Mouse (Mus musculus): ENCODE measurements around the gene Trak1. TPM values are rescaled to one million over a fixed set of nuclear protein-coding genes. Genes with fewer than 3 reads are reported as not detected.

The Trak1 gene
- polyA plus RNA-seq, 1 experiment from 2014 or later = 25.9 TPM

DNA sequence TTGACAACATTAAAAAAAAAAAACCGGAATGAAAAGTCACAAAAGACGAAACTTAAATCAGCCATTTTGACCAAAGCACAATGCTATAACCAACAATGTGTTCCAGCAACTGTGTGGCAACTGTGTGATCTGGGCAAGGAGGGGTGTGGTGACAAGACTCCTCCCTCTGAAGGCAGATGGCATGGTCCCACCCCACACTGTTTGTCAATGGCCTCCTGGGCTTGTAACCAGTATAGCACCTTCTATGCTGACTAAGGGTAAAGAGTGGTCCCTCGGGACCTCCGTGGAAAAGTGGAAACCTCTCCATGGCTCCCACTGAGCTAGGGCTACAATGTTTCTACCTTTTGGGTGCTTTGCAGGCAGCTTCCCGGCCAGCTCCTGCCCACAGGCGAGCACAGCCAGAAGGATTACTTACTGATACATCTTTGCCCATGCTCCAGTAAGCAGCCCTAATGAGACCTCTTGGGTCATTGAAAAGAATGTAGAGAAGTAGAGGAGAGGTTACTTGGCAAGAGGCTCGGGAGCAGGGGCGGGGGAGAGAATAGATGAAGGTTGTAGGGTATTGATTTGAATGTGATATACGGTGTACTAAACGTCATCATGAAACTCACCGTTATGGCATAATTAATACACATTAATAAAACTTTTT is 194.4 kb downstream of the Trak1 start:
- Histone ChIP-seq H3K27me3 (peaks cover 50% of the 10 kb centered on the region), H3K4me2 (no peak overlapping the region), H3K27ac (no peak overlapping the region), H3K4me3 (no peak overlapping the region), H3K9ac (no peak overlapping the region), H3K36me3 (no peaks in the 10 kb centered on the region), H3K9me3 (no peaks in the 10 kb centered on the region), H3K4me1 (peaks cover 20% of the 10 kb centered on the region)
- no peak for ATAC-seq (ENCODE audit: insufficient number of reproducible peaks, low FRiP score, low TSS enrichment, low read depth)
- WGBS = 73% methylated on average over 11 of the region's 11 CpGs

DNA sequence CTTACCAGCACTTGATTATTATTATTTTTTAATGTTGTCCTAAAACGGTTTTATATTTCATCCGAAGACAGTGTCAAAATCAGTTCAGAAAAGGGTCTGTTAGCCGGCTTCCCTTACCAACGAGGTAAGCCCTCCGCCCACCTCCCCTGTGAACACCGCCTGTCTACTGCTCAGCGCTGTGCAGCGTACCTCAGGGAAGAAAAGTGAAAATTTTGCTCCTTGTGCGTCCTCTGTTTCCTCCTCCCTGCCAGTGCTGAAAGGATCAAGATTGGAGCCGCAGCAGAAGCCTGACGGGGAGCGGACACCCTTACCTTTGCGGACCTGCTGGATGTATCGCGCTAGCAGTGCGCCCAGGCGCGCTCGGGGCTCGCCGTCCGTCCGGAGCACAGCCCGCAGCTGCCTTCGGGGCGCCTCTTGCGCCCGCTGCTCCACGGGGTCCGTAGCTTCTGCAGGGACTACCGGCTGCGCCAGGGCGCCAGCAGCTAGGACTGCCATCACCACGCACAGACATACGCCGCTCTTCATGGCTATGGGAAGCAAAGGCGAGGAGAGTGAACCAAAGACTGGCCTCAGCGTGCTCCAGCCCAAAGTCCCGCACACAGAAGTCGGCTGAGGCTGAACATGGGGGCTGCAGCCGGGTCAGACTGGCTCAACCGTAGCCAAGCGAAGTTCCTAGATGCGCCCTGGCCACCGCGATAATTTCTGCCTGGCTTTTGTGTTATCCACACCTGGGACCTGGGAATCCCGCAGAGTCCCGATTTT is 196.9 kb downstream of the Trak1 start:
- no peak for ATAC-seq (ENCODE audit: insufficient number of reproducible peaks, low FRiP score, low TSS enrichment, low read depth)
- no peaks in the 10 kb centered on the region for H3K36me3 ChIP-seq
- no peak overlapping the region for H3K27ac ChIP-seq
- no peak overlapping the region for H3K9ac ChIP-seq
- H3K4me3 ChIP-seq = peak overlapping the region; percentile 30
- H3K4me1 ChIP-seq = peaks cover 20% of the 10 kb centered on the region
- H3K27me3 ChIP-seq = peaks cover 55% of the 10 kb centered on the region
- WGBS = 3% methylated on average over 48 of the region's 48 CpGs
- H3K4me2 ChIP-seq = peak overlapping the region; percentile 55
- H3K9me3 ChIP-seq = no peaks in the 10 kb centered on the region

DNA sequence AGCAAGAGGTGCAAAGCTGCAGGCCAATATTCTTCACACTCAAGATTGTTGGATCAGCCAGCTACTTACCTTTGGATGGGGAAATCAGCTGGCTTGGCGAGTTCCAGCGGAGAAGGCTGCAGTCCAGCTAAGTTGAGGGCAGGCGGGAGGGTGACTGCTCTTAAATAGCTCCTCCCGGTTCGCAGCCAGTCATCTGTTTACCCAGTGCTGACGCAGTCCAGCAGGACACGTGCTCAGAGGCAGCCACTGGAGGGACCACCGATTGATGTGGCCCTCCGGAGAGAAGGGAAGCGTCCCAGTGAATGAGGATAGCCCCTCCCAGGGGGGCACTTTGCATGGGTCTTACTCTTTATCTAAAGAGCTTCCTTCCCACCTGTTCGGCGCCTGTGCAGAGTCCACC is 198.2 kb downstream of the Trak1 start, which contains the start of gene Cck:
Gene Cck, minus strand, starts transcription at position 166 of the 400 bp plus-strand sequence.
- Histone ChIP-seq H3K4me3 (peak within 1 kb of the TSS; percentile 30), H3K27me3 (peaks cover 55% of the 10 kb centered on the region), H3K9ac (no peak within 1 kb of the TSS), H3K4me2 (peak within 1 kb of the TSS; percentile 55), H3K9me3 (no peaks in the 10 kb centered on the region), H3K4me1 (peaks cover 20% of the 10 kb centered on the region), H3K36me3 (no peaks in the 10 kb centered on the region), H3K27ac (no peak within 1 kb of the TSS)
- WGBS = 2% methylated on average over 12 of the region's 12 CpGs
- ATAC-seq (ENCODE audit: insufficient number of reproducible peaks, low FRiP score, low TSS enrichment, low read depth) = 0 out of 2 replicates have a peak, but pooled peaks have one; percentile 46

DNA sequence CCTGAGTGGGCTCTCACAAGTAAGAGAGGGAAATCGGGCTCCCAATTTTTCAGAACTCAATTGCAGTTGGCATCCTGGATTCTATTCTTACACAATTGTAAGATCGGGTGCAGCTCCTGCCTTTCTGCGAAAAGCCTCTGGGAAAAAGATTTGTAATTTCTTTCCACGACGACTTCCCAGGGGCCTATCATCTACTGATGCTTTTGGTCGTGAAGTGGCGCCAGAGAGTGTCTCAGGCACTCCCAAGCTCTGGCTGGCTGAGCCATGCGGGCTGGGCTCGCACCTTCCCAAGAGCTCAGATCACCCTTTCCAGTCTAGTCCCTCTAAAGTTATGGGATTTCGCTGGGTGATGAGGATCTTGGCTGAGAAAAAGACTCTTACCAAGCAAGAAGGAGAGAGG is 198.8 kb downstream of the Trak1 start:
- Histone ChIP-seq H3K4me2 (no peak overlapping the region), H3K27me3 (peaks cover 55% of the 10 kb centered on the region), H3K9ac (no peak overlapping the region), H3K4me3 (no peak overlapping the region), H3K9me3 (no peaks in the 10 kb centered on the region), H3K4me1 (peaks cover 20% of the 10 kb centered on the region), H3K27ac (no peak overlapping the region), H3K36me3 (no peaks in the 10 kb centered on the region)
- WGBS = 25% methylated on average over 10 of the region's 10 CpGs
- no peak for ATAC-seq (ENCODE audit: insufficient number of reproducible peaks, low FRiP score, low TSS enrichment, low read depth)

DNA sequence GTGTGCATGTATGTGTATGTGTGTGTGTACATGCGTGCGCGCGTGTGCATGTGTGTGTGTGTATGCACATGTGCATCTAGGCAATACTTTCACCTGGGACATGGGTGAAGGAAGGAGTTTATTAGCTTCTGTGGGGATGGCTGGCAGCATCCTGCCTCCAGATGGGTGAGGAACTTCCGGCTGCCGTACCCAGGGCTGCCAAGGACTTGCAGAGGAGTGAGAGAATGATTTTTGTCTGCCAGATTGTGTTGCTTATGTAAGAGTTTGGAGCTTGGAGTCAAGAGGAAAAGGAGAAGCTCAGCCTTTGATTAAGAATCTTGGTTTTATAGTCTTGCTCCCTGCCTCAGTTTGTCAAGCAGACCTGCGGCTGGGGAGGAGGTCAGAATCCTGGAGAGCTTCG is 208.0 kb downstream of the Trak1 start:
- Histone ChIP-seq H3K9ac (no peak overlapping the region), H3K27ac (no peak overlapping the region), H3K4me1 (no peaks in the 10 kb centered on the region), H3K9me3 (no peaks in the 10 kb centered on the region), H3K4me3 (no peak overlapping the region), H3K36me3 (no peaks in the 10 kb centered on the region), H3K4me2 (no peak overlapping the region), H3K27me3 (no peaks in the 10 kb centered on the region)
- 85% methylated on average over 8 of the region's 8 CpGs for WGBS
- no peak for ATAC-seq (ENCODE audit: insufficient number of reproducible peaks, low FRiP score, low TSS enrichment, low read depth)

DNA sequence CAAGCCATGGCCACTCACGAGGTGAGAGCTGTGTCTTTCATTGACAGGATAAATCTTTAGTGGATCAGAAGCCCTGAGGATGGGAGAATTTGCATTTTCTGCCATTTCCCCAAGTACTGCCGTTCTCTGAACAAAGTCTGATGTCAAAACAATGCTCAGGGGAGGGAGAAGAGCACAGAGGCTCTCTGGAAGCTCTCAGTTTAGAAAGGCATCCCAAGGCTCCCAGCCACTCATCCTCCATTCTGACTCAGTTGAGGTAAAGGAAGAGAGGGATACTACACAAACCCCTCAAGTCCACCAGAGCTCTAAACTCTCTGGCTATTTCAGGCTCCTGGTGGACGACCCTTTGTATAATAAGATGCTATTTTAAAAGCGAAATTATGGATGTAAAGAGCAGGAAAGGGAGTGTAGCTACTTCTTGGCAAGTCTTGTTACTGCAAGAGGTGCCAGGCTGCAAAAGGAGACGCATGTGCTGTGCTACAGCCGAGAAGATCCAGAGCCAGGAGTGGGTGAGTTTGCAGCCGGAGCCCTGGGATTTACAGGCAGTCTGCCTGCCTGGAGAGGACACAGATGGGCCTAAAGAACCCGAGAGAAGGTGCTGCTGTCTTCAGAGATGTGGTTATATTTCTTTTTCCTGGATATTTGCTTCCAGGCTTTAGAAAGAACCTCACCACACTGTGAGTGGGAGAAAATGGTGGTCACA is 209.3 kb downstream of the Trak1 start:
- no peaks in the 10 kb centered on the region for H3K9me3 ChIP-seq
- H3K27me3 ChIP-seq = no peaks in the 10 kb centered on the region
- no peak overlapping the region for H3K9ac ChIP-seq
- no peak overlapping the region for H3K4me2 ChIP-seq
- H3K36me3 ChIP-seq = no peaks in the 10 kb centered on the region
- 56% methylated on average over 8 of the region's 8 CpGs for WGBS
- no peaks in the 10 kb centered on the region for H3K4me1 ChIP-seq
- no peak for ATAC-seq (ENCODE audit: insufficient number of reproducible peaks, low FRiP score, low TSS enrichment, low read depth)
- no peak overlapping the region for H3K4me3 ChIP-seq
- no peak overlapping the region for H3K27ac ChIP-seq

DNA sequence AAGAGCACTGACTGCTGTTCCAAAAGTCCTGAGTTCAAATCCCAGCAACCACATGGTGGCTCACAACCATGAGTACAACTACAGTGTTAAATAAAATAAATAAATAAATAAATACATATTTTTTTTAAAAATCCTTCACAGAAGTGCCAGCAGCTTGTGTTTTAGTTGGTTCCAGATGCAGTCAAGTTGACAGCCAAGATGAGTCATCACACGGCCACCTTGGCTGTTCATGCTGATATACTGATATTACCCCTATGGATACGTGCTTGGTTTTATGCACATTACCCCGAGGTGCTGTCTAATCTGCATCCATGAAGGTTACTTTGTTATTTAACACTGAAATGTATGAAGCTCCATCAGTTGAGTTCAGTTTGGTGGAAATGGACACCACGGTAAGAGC is 214.6 kb downstream of the Trak1 start:
- H3K4me2 ChIP-seq = no peak overlapping the region
- H3K9me3 ChIP-seq = no peaks in the 10 kb centered on the region
- no peaks in the 10 kb centered on the region for H3K27me3 ChIP-seq
- no peak overlapping the region for H3K9ac ChIP-seq
- H3K27ac ChIP-seq = no peak overlapping the region
- no peaks in the 10 kb centered on the region for H3K36me3 ChIP-seq
- no peak for ATAC-seq (ENCODE audit: insufficient number of reproducible peaks, low FRiP score, low TSS enrichment, low read depth)
- H3K4me3 ChIP-seq = no peak overlapping the region
- H3K4me1 ChIP-seq = no peaks in the 10 kb centered on the region
- WGBS = 73% methylated on average over 4 of the region's 4 CpGs

DNA sequence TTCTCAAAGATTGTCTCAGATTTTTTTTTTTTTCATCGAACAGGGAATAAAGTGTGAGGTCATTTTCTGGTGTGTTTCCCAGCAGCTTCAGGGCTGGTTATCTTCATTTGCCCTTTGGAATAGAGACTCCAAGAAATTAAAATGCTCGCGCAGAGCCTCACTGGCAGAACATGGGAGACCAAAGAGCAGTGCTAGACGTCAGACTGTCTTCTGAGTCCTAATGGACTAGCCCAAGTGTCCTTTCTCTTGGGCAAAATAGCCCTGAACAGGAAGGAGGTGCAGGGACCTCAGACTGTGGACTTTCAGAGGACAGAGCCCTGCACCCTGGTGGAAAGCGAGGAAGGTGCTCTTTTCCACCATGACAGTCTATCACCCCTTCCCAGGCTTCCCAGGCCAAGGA is 217.2 kb downstream of the Trak1 start:
- Histone ChIP-seq H3K27ac (no peak overlapping the region), H3K9ac (no peak overlapping the region), H3K36me3 (no peaks in the 10 kb centered on the region), H3K4me3 (no peak overlapping the region), H3K4me2 (no peak overlapping the region), H3K27me3 (no peaks in the 10 kb centered on the region), H3K4me1 (no peaks in the 10 kb centered on the region), H3K9me3 (no peaks in the 10 kb centered on the region)
- no peak for ATAC-seq (ENCODE audit: insufficient number of reproducible peaks, low FRiP score, low TSS enrichment, low read depth)
- 79% methylated on average over 5 of the region's 5 CpGs for WGBS

DNA sequence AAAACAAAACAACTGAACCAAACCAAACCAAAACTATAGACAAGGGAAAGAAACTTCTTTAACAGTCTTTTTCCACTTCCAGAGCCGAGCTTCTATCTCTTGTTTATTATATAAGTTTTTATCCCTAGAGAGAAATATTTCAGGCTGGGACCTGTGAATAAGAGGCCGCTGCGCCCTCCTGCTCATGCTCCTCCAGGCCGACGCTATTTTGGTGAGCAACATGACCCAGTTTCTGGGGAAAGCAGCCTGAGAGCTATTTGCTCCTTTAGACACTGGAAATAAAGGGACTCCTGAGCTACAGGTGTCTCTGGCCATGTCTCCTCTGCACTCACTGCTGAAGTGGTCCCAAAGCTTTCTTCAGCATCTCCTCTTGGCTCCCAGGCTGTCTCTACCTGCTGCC is 222.7 kb downstream of the Trak1 start:
- Histone ChIP-seq H3K4me1 (no peaks in the 10 kb centered on the region), H3K4me3 (no peak overlapping the region), H3K27me3 (no peaks in the 10 kb centered on the region; the same call in 1 of the 2 replicates), H3K36me3 (no peaks in the 10 kb centered on the region), H3K27ac (no peak overlapping the region), H3K4me2 (no peak overlapping the region), H3K9me3 (no peaks in the 10 kb centered on the region), H3K9ac (no peak overlapping the region)
- no peak for ATAC-seq (ENCODE audit: insufficient number of reproducible peaks, low FRiP score, low TSS enrichment, low read depth)
- 74% methylated on average over 5 of the region's 5 CpGs for WGBS

Other genes starting within 250 kb of the Trak1 start
- 136 and 149 TPM in 2 replicates for gene Ulk4, start 20.3 kb upstream of the Trak1 start, polyA plus RNA-seq (2015; fragmentation: Nextera tagmentation; extraction: Ambion mirVana)
- gene Cck, start 198.2 kb downstream of the Trak1 start, polyA plus RNA-seq (2015; fragmentation: Nextera tagmentation; extraction: Ambion mirVana) = 4.8 and 5.9 TPM in 2 replicates

All from limb, embryonic 15.5 days (tissue).